Mouse (Mus musculus): ENCODE results near the gene Ddit4.

Gene Ddit4

DNA sequence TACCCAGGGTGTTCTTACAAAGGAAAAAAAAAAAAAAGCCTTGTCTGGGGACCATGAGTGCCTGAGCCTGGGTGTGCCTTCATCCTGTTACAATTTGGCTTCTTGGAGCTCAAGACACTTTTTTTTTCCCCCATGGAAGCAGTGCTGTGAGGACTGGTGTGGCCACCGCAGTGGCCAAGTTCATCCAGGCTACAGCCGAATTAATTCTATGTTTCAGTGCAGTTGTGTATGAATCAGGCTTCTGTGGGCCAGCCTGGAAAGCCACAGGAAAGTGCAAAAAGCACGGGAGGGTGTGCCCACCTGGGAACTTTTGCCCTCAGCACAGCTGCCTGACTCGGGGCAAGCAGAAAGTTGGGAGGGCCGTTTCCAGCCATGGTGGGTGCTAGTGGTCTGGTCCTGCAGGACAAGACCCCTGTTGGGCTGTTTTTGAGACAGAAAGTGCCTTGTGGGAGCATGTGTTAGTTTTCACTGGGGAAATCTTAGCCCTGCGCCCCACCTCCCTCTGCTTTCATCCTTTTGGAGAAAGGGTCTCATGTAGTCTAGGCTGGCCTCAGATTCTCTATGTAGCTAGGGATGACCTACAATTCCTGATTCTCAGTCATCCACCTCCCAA lies 18.9 kb upstream of the Ddit4 start:
- no peak for DNase-seq

GRCm38 (mm10) chr10:59969821-59970449 lies 18.3 kb upstream of the Ddit4 start:
- peak; percentile 76 to 92 for DNase-seq

- DNase-seq = peak; percentile 59 to 61
Measured at GRCm38 (mm10) chr10:59967309-59967942, 15.8 kb upstream of the Ddit4 start.

- no peak for DNase-seq
Measured at GRCm38 (mm10) chr10:59966743-59967142, 15.1 kb upstream of the Ddit4 start.

DNA sequence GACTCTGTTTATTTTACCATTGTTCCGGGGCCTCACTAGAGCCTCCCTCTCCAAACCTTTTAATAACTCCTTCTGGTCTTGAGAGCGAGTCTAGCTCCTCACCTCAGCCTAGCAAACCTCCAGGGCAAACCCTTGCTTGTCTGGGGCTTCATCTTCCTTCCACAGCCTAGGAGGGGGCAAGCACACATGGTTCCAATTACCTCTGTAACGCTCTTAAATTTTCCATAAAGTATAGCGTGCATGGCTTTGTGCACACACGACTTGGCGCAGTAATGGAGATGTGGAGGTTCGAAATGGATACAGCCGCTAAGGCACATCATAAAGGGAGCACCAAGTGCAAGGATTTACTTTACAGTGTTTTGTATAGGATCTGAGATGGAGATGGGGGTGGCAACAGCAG lies 14.2 kb upstream of the Ddit4 start:
- no peak for DNase-seq

- DNase-seq = no peak
Measured at GRCm38 (mm10) chr10:59965362-59965695, 13.7 kb upstream of the Ddit4 start.

- DNase-seq = no peak
Measured at GRCm38 (mm10) chr10:59964504-59965361, 13.1 kb upstream of the Ddit4 start.

DNA sequence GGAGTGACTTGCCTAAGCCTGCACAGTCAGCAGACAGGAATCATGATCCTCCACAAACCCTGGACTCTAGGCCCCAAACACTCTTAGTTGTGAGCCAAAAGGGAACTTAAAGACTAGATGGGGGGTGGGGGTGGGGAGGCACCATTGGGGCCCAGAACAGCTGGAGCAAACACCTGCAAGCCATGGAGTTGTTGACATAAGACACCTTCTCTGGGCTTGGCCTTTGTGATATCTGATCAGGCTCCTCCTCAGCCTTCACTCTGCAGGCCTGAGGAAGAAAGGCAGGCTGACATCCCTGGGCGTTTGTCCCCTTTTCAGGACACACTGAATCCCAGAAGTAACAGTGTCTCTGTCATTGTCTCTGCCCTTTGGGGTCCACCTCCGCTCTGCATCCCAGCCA lies 12.0 kb upstream of the Ddit4 start:
- no peak for DNase-seq

DNA sequence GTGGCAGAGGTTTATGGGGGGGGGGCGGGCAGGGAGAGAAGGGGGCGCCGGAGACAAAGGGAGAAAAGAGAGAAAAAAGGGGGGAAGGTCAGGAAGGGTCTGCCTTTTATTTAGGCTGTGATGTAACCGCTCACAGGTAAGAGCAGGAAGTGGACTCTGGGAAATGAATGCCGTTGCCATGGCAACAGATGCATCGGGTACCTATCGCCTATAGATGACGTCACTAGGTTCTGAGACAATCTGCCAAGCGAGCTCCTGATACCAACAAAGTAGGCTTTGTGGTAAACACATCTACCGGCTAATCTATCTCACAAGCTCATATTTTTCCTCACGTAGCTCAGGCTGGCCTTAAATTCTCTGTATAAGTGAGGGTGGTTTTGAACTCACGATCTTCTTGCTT lies 7.9 kb upstream of the Ddit4 start:
- DNase-seq = no peak

DNA sequence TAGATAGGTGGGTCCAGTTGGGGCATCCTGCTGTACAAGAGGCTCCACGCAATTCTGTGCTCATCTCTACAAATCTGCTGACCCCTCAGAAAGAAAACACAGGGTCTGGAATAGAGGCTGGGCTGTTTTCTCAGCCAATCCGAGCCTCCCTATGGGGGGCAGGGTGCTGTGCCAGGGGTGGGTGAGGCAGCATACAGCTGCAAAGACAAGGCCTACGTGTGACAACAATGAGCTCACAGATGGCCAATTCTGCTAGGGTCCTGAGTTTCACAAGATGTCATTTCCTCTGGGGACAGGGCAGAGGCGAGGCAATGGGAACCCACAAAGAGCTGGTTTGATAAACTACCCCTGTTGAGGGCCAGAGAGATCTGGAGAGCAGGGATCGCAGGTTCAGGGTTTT lies 6.8 kb upstream of the Ddit4 start:
- no peak for DNase-seq

GRCm38 (mm10) chr10:59957171-59958149 lies 5.8 kb upstream of the Ddit4 start:
- no peak for DNase-seq

GRCm38 (mm10) chr10:59956681-59957080 lies 5.0 kb upstream of the Ddit4 start:
- DNase-seq = no peak

GRCm38 (mm10) chr10:59953564-59954039 lies 2.0 kb upstream of the Ddit4 start:
- DNase-seq = no peak

DNA sequence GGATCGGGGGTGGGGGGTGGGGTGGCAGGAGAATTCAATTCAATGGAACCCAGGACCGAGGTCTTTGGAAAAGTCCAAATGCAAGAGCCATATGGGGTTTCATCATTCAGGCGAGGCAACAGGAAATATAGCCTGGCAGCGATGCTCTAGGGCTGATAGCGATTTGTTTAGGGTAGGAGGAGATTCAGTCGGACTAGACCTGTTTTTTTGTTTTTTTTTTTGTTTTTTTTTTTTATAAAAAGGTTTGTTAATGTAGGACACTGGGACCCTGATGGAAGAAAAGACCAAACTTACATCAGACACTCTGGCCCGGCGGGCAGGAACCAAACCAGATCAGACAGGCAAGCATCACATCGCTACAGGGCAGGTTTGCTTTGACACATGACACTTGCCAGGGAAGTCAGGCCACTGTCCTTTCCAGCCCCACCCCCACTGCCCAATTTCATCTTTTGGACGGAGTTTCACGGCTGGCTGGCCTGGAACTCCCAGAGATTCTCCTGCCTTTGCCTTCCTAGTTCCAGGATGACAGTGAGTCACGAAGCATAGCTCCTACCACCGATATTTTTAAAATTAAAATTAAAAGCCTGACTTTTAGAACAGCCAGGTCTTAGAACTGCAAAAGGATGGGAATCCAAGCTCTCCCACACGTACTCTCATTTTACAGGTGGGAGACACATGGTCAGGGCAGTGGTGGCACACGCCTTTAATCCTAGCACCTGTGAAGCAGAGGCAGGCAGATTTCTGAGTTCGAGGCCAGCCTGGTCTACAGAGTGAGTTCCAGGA lies 1.3 kb upstream of the Ddit4 start:
- peak; percentile 57 to 58 for DNase-seq

DNA sequence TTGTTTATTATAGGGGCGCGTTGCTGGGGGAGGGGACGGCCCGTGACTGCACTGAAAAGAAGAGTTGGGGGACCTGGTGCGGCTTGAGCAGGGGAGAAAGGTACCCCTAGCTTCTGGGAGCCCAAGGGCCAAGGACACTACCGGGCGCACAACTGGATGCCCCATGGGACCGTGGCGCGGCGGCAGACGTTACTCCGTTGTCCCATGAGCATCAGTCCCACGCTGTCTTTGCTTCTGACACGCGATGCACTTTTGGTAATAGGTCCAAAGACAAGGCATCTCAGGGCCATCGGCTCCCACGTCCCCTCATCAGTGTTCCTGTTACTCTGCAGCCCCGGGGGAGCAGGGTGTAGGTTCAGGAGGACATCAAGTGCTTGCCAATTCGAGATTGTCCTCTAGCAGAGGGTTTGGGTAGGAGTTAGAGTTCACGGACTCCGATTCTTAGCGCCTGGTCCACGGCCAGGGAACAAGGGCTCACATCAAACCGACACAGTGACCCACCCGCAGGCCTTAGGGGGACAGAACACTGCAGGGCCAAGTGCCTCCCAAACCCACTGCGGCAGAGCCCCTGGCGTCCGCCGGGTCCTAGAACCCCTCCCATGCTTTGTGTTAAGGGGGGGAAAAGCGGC lies 632 bp upstream of the Ddit4 start:
- peak; percentile 73 to 75 for DNase-seq

- DNase-seq = peak; percentile 85 to 89
Measured at GRCm38 (mm10) chr10:59950716-59951191, 880 bp downstream of the Ddit4 start.

DNA sequence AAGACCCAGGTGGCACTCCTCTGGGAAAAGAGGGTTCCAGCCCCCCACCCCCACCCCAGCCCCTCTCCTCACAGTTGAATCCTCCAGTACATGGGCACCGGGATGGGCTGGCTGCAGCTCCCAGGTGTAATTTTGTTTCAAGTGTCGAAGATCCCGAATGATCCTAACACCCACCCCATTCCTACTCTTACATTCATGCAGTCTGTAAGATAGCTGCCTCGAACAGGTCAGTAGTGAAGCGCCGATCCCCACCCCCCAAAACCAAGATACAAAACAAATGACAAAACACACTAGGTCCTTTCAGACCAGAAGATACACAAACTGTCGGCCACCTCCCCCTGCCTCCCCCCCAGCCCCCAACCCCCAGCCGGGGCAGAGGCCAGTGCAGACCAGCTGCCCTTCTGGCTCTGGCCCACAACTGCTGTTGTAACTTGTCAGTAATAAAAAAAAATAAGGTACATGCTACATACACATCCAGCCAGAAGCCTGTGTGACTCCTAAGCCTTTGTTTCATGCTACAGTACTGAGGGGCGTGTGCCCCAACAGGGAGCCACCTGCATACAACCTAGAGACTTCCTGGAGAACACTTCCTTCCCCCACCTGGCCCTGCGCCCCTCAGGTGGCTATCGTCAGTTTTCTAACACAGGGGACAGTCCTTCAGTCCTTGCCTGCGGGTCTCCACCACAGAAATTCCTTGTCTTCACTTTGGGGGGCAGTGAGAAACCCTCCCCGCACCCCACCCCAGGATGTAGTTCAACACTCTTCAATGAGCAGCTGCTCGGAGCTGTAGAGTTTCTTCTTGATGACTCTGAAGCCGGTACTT lies 1.6 kb downstream of the Ddit4 start:
- no peak for DNase-seq

- DNase-seq = peak in 1 of 2 experiments; percentile 42
Measured at GRCm38 (mm10) chr10:59949255-59949648, 2.4 kb downstream of the Ddit4 start.

- DNase-seq = no peak
Measured at GRCm38 (mm10) chr10:59948363-59949254, 3.0 kb downstream of the Ddit4 start.

Data from cerebellum, postnatal 36 days (tissue).